Mouse (Mus musculus) kidney, postnatal 0 days (tissue): ENCODE results near the gene Gal3st3. TPM values are rescaled to one million over a fixed set of nuclear protein-coding genes. Genes with fewer than 3 reads are reported as not detected.

ENCODE experiments used
- ATAC-seq: fragments of 200-750 bp; cut with Nextera tagmentation; replicated peaks from 2 replicates; pipeline ENCODE4 v1.8.0; 2017; ENCODE audit warnings: low read depth, moderate number of reproducible peaks, moderate TSS enrichment, moderate library complexity; ENCODE audit not compliant: low FRiP score
- DNase-seq: peaks from one replicate; pipeline ENCODE4 v3.0.0-alpha.2; 2016; ENCODE audit warnings: low spot score
- H3K27ac ChIP-seq: fragments of 300-500 bp; sonication (generic); 2 replicates; pipeline ENCODE4 v1.5.1; 2014; ENCODE audit warnings: mild to moderate bottlenecking
- H3K27me3 ChIP-seq: fragments of 300-500 bp; sonication (generic); 2 replicates; pipeline ENCODE4 v1.6.1; 2014; ENCODE audit warnings: low read length, mixed read lengths; ENCODE audit not compliant: insufficient read depth
- H3K36me3 ChIP-seq: fragments of 300-500 bp; sonication (generic); 2 replicates; pipeline ENCODE4 v1.6.1; 2014; ENCODE audit warnings: low read length, mixed read lengths; ENCODE audit not compliant: insufficient read depth
- H3K4me1 ChIP-seq: fragments of 300-500 bp; sonication (generic); replicated peaks from 2 replicates; pipeline ENCODE4 v1.6.1; 2014; ENCODE audit warnings: antibody characterized with exemption, low read length, mixed read lengths; ENCODE audit not compliant: insufficient read depth
- H3K4me2 ChIP-seq: fragments of 300-500 bp; sonication (generic); 2 replicates; pipeline ENCODE4 v1.6.1; 2014; ENCODE audit warnings: mild to moderate bottlenecking, low read length, moderate library complexity, mixed read lengths
- H3K4me3 ChIP-seq: fragments of 300-500 bp; sonication (generic); replicated peaks from 2 replicates; pipeline ENCODE4 v1.5.1; 2014; ENCODE audit warnings: low read depth, low read length
- H3K9ac ChIP-seq: fragments of 300-500 bp; sonication (generic); 2 replicates; pipeline ENCODE4 v1.6.1; 2014; ENCODE audit warnings: low read depth, low read length
- H3K9me3 ChIP-seq: fragments of 300-500 bp; sonication (generic); replicated peaks from 2 replicates; pipeline ENCODE4 v1.6.1; 2016; ENCODE audit warnings: low read length, inconsistent platforms, mixed read lengths
- CTCF ChIP-seq: IDR thresholded peaks from 2 replicates; pipeline ENCODE4 v1.5.1; 2016; ENCODE audit warnings: antibody characterized with exemption, low read depth, mild to moderate bottlenecking, moderate library complexity
- WGBS: fragments of 180-500 bp; shearing (Covaris S2); extraction: QIAGEN DNeasy Blood & Tissue Kit; methylation state at CpG from one replicate; pipeline ENCODE4 v1.1.7; 2014; 5-methylcytosine and 5-hydroxymethylcytosine counted together
- polyA plus RNA-seq: library from polyadenylated mRNA; unstranded; fragments of >200 nt; fragmentation: Nextera tagmentation; extraction: Ambion mirVana; gene quantifications from 2 replicates; pipeline ENCODE4 v1.2.1, GENCODE M21; 2015

Gal3st3 gene
- polyA plus RNA-seq, 1 experiment from 2014 or later, result 2.2 TPM

- WGBS, result 84% methylated on average over 6 of the region's 6 CpGs
- Histone ChIP-seq H3K36me3 (no peaks in the 10 kb centered on the region), H3K27me3 (no peaks in the 10 kb centered on the region), H3K27ac (no peak overlapping the region), H3K4me3 (no peak overlapping the region), H3K4me2 (no peak overlapping the region), H3K4me1 (peaks cover 9% of the 10 kb centered on the region; the same call in 1 of the 2 replicates), H3K9me3 (no peaks in the 10 kb centered on the region), H3K9ac (no peak overlapping the region)
- no peak for TF ChIP-seq CTCF
- DNase-seq, result no peak
- no peak for ATAC-seq
Observed at GRCm38 (mm10) chr19:5300588-5300987, 2.5 kb downstream of the Gal3st3 start.

- ATAC-seq (no peak), DNase-seq (peak; percentile 80)
- Histone ChIP-seq H3K4me3 (no peak overlapping the region), H3K4me1 (peaks cover 8% of the 10 kb centered on the region; the same call in 1 of the 2 replicates), H3K27ac (no peak overlapping the region), H3K9me3 (no peaks in the 10 kb centered on the region), H3K36me3 (no peaks in the 10 kb centered on the region), H3K4me2 (no peak overlapping the region), H3K27me3 (no peaks in the 10 kb centered on the region), H3K9ac (no peak overlapping the region)
- peak; percentile 82 for TF ChIP-seq CTCF
- WGBS, result 17% methylated on average over 4 of the region's 4 CpGs
Observed at GRCm38 (mm10) chr19:5302455-5302854, 4.3 kb downstream of the Gal3st3 start.

GRCm38 (mm10) chr19:5306279-5306678 is 8.1 kb downstream of the Gal3st3 start:
- H3K9ac ChIP-seq, result no peak overlapping the region
- H3K27ac ChIP-seq, result no peak overlapping the region
- H3K27me3 ChIP-seq, result no peaks in the 10 kb centered on the region
- peak; percentile 55 for TF ChIP-seq CTCF
- ATAC-seq (0 out of 2 replicates have a peak, but pooled peaks have one; percentile 5), DNase-seq (peak; percentile 21)
- no peak overlapping the region for H3K4me3 ChIP-seq
- WGBS, result 82% methylated on average over 6 of the region's 6 CpGs
- no peaks in the 10 kb centered on the region for H3K4me1 ChIP-seq
- no peaks in the 10 kb centered on the region for H3K9me3 ChIP-seq
- H3K4me2 ChIP-seq, result no peak overlapping the region
- H3K36me3 ChIP-seq, result no peaks in the 10 kb centered on the region

- Histone ChIP-seq H3K36me3 (no peaks in the 10 kb centered on the region), H3K4me2 (peak overlapping the region; percentile 37), H3K9me3 (no peaks in the 10 kb centered on the region), H3K27ac (no peak overlapping the region), H3K4me1 (no peaks in the 10 kb centered on the region), H3K4me3 (no peak overlapping the region), H3K9ac (no peak overlapping the region), H3K27me3 (no peaks in the 10 kb centered on the region)
- WGBS, result 57% methylated on average over 98 of the region's 98 CpGs
- ATAC-seq, result 0 out of 2 replicates have a peak, but pooled peaks have one; percentile 25
- TF ChIP-seq CTCF, result no peak
- no peak for DNase-seq
Observed at GRCm38 (mm10) chr19:5306968-5307734, 9.0 kb downstream of the Gal3st3 start.

GRCm38 (mm10) chr19:5309025-5309424 is 10.9 kb downstream of the Gal3st3 start:
- Histone ChIP-seq H3K4me1 (no peaks in the 10 kb centered on the region), H3K36me3 (no peaks in the 10 kb centered on the region)
- no peak for DNase-seq

GRCm38 (mm10) chr19:5313189-5313588 is 15.1 kb downstream of the Gal3st3 start:
- no peaks in the 10 kb centered on the region for H3K27me3 ChIP-seq
- TF ChIP-seq CTCF, result no peak
- no peak overlapping the region for H3K27ac ChIP-seq
- no peaks in the 10 kb centered on the region for H3K9me3 ChIP-seq
- no peak overlapping the region for H3K9ac ChIP-seq
- DNase-seq (no peak), ATAC-seq (no peak)
- H3K4me1 ChIP-seq, result no peaks in the 10 kb centered on the region
- 89% methylated on average over 8 of the region's 8 CpGs for WGBS
- H3K4me3 ChIP-seq, result no peak overlapping the region
- no peak overlapping the region for H3K4me2 ChIP-seq
- H3K36me3 ChIP-seq, result no peaks in the 10 kb centered on the region

More at GRCm38 (mm10) chr19:5309025-5309424, 10.9 kb downstream of the Gal3st3 start:
- Histone ChIP-seq H3K9ac (no peak overlapping the region), H3K9me3 (no peaks in the 10 kb centered on the region), H3K27me3 (no peaks in the 10 kb centered on the region), H3K4me2 (no peak overlapping the region), H3K4me3 (no peak overlapping the region), H3K27ac (no peak overlapping the region)
- 84% methylated on average over 7 of the region's 7 CpGs for WGBS
- ATAC-seq, result no peak
- TF ChIP-seq CTCF, result no peak
